Mouse (Mus musculus) sigmoid colon, adult 10 weeks (tissue): ENCODE results near the gene Loxl3. TPM values are rescaled to one million over a fixed set of nuclear protein-coding genes. Genes with fewer than 3 reads are reported as not detected.

Experiments used
- polyA plus RNA-seq: library from polyadenylated mRNA; stranded (reverse); fragments of 350-450 nt; fragmentation: Illumina TruSeq; extraction: RNeasy Lipid Tissue Mini Kit (QIAGEN cat#74804); gene quantifications from one replicate; pipeline ENCODE4 v1.2.3, GENCODE M21; 2014; ENCODE audit warnings: low read depth, low replicate concordance

Gene Loxl3
- polyA plus RNA-seq = 1.3 TPM

GRCm38 (mm10) chr6:83033249-83034185 lies at the start of gene Loxl3, which contains the start of gene Dok1:
Loxl3 (plus strand) TSS chr6:83034173.
Dok1 (minus strand) TSS chr6:83033471.

GRCm38 (mm10) chr6:83054074-83054851 lies 20.3 kb downstream of the Loxl3 start, which contains the start of gene Aup1:
Aup1 (plus strand) TSS chr6:83054521.

GRCm38 (mm10) chr6:83054871-83055431 lies 21.0 kb downstream of the Loxl3 start, which contains the start of gene Htra2:
Htra2 (minus strand) TSS chr6:83055273.

GRCm38 (mm10) chr6:83057790-83058189 lies 23.8 kb downstream of the Loxl3 start, which contains the start of gene Dqx1:
Dqx1 (plus strand) TSS chr6:83057844.

GRCm38 (mm10) chr6:83070247-83070310 lies 36.1 kb downstream of the Loxl3 start, which contains the start of gene Tlx2:
Tlx2 (minus strand) TSS chr6:83070293.

GRCm38 (mm10) chr6:83077630-83078323 lies 43.8 kb downstream of the Loxl3 start, which contains the start of gene Pcgf1:
Pcgf1 (plus strand) TSS chr6:83077869.

GRCm38 (mm10) chr6:83086121-83087035 lies 52.4 kb downstream of the Loxl3 start, which contains the start of gene Lbx2:
Lbx2 (plus strand) TSS chr6:83086367.

GRCm38 (mm10) chr6:83101316-83101687 lies 67.3 kb downstream of the Loxl3 start, which contains the start of the genes Ccdc142 and Gm42688:
Ccdc142 (plus strand) TSS chr6:83101601.
Gm42688 (plus strand) TSS chr6:83101617.

Other genes with a start within 250 kb of the Loxl3 start
- not detected for gene Sema4f, start 94.4 kb upstream of the Loxl3 start, polyA plus RNA-seq
- 0.22 TPM for gene M1ap, start 87.3 kb upstream of the Loxl3 start, polyA plus RNA-seq
- gene Dok1, start 702 bp upstream of the Loxl3 start, polyA plus RNA-seq = 0.41 TPM
- 19.9 TPM for gene Aup1, start 20.3 kb downstream of the Loxl3 start, polyA plus RNA-seq
- 3.1 TPM for gene Htra2, start 21.1 kb downstream of the Loxl3 start, polyA plus RNA-seq
- gene Dqx1, start 23.7 kb downstream of the Loxl3 start, polyA plus RNA-seq = 3.0 TPM
- not detected for gene Tlx2, start 36.1 kb downstream of the Loxl3 start, polyA plus RNA-seq
- gene Pcgf1, start 43.7 kb downstream of the Loxl3 start, polyA plus RNA-seq = 5.8 TPM
- not detected for gene Lbx2, start 52.2 kb downstream of the Loxl3 start, polyA plus RNA-seq
- not detected for gene Ccdc142, start 67.4 kb downstream of the Loxl3 start, polyA plus RNA-seq
- 1.2 TPM for gene Gm42688, start 67.4 kb downstream of the Loxl3 start, polyA plus RNA-seq
- 22.0 TPM for gene Mrpl53, start 74.9 kb downstream of the Loxl3 start, polyA plus RNA-seq
- 2.2 TPM for gene Mogs, start 81.3 kb downstream of the Loxl3 start, polyA plus RNA-seq
- 11.9 TPM for gene Wbp1, start 87.4 kb downstream of the Loxl3 start, polyA plus RNA-seq
- gene Ino80b, start 91.3 kb downstream of the Loxl3 start, polyA plus RNA-seq = not detected
- 0.28 TPM for gene Rtkn, start 101.3 kb downstream of the Loxl3 start, polyA plus RNA-seq
- 0.35 TPM for gene Wdr54, start 122.2 kb downstream of the Loxl3 start, polyA plus RNA-seq
- not detected for gene 1700003E16Rik, start 122.2 kb downstream of the Loxl3 start, polyA plus RNA-seq
- 19.5 TPM for gene Dctn1, start 131.7 kb downstream of the Loxl3 start, polyA plus RNA-seq
- gene Slc4a5, start 185.7 kb downstream of the Loxl3 start, polyA plus RNA-seq = not detected